Mouse (Mus musculus) gastrocnemius, postnatal 14 days (tissue): ENCODE data around the gene Def8. TPM values are rescaled to one million over a fixed set of nuclear protein-coding genes. Genes with fewer than 3 reads are reported as not detected.

Experiments used
- total RNA-seq, 2 experiments: library from RNA; stranded (reverse); gene quantifications; 2 replicates each; pipeline ENCODE4 v1.2.3; 2021

The Def8 gene
- total RNA-seq, 2 experiments from 2014 or later, result 36.2 to 36.3 TPM

Other genes with a start within 250 kb of the Def8 start
- 10 to 100 TPM; 11.8 to 20.9 TPM for gene Dpep1, start 237.3 kb upstream of the Def8 start, total RNA-seq
- gene Chmp1a, start 210.8 kb upstream of the Def8 start, total RNA-seq, result 10 to 100 TPM; 41.6 to 53.3 TPM
- gene Spata33, start 210.7 kb upstream of the Def8 start, total RNA-seq, result 1 to 10 TPM; 1.6 to 1.8 TPM
- 10 to 100 TPM; 11.5 to 12.0 TPM for gene Cdk10, start 198.7 kb upstream of the Def8 start, total RNA-seq
- 1 to 10 TPM in 1 of 2 experiments, under 1 TPM in 1; 0.86 to 1.4 TPM for gene Spata2l, start 187.3 kb upstream of the Def8 start, total RNA-seq
- gene Zfp276, start 169.3 kb upstream of the Def8 start, total RNA-seq, result 1 to 10 TPM; 5.6 to 6.0 TPM
- gene Vps9d1, start 169.2 kb upstream of the Def8 start, total RNA-seq, result 10 to 100 TPM; 11.7 to 12.0 TPM
- 1 to 10 TPM in 1 of 2 experiments, under 1 TPM in 1; 0.92 to 1.3 TPM for gene Fanca, start 105.0 kb upstream of the Def8 start, total RNA-seq
- gene Spire2, start 90.8 kb upstream of the Def8 start, total RNA-seq, result under 1 TPM; 0.44 to 0.92 TPM
- gene Tcf25, start 49.8 kb upstream of the Def8 start, total RNA-seq, result 100 to 1,000 TPM; 140 to 162 TPM
- not detected for gene Mc1r, start 16.4 kb upstream of the Def8 start, total RNA-seq
- under 1 TPM in 1 of 2 experiments, not detected in 1; 0.16 TPM for gene Tubb3, start 12.1 kb upstream of the Def8 start, total RNA-seq
- 10 to 100 TPM; 35.4 to 36.3 TPM for gene Afg3l1, start 54.4 kb downstream of the Def8 start, total RNA-seq
- gene Dbndd1, start 91.9 kb downstream of the Def8 start, total RNA-seq, result not detected
- 1 to 10 TPM; 4.6 to 4.9 TPM for gene Gas8, start 95.3 kb downstream of the Def8 start, total RNA-seq
- 1 to 10 TPM; 3.9 to 4.9 TPM for gene Rhou, start 230.4 kb downstream of the Def8 start, total RNA-seq